Mouse (Mus musculus): ENCODE results near the gene Rundc3a.

Gene Rundc3a

DNA sequence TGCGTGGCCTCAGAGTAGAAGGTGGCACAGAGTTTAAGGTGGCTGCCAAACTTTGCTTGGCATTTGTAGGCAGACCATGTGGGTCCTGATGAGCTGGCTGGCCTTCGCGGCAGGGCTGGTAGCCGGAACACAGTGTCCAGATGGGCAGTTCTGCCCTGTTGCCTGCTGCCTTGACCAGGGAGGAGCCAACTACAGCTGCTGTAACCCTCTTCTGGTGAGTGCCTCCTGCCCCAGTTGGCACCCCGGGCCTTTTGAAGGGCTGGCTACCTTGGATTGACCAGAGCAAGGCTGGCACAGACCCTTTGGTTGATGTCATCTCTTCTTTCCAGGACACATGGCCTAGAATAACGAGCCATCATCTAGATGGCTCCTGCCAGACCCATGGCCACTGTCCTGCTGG is 39.7 kb downstream of the Rundc3a start:
- in situ Hi-C loops (cut with MseI, MboI), result no loop called here

DNA sequence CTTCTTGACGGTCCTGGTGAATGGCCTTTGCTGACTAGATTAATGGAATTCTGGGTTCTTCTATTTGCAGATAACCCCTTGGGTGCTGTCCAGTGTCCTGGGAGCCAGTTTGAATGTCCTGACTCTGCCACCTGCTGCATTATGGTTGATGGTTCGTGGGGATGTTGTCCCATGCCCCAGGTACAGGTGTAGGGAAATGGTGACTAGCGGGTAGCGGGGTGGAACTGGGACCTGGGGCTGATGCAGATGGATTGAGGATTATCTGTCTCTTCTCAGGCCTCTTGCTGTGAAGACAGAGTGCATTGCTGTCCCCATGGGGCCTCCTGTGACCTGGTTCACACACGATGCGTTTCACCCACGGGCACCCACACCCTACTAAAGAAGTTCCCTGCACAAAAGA is 40.7 kb downstream of the Rundc3a start:
- in situ Hi-C loops (cut with MseI, MboI), result no loop called here

DNA sequence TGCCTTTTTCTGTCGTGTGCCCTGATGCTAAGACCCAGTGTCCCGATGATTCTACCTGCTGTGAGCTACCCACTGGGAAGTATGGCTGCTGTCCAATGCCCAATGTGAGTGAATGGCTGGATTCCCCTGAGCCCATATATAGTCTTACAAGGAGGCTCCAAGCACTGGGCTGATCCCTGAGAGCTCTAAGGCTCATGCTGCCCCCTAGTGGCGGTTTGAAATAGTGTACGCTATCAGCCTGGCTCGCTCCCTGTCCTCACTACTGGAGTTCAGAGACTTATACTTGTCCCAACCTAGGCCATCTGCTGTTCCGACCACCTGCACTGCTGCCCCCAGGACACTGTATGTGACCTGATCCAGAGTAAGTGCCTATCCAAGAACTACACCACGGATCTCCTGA is 41.2 kb downstream of the Rundc3a start:
- in situ Hi-C loops (cut with MseI, MboI), result no loop called here

DNA sequence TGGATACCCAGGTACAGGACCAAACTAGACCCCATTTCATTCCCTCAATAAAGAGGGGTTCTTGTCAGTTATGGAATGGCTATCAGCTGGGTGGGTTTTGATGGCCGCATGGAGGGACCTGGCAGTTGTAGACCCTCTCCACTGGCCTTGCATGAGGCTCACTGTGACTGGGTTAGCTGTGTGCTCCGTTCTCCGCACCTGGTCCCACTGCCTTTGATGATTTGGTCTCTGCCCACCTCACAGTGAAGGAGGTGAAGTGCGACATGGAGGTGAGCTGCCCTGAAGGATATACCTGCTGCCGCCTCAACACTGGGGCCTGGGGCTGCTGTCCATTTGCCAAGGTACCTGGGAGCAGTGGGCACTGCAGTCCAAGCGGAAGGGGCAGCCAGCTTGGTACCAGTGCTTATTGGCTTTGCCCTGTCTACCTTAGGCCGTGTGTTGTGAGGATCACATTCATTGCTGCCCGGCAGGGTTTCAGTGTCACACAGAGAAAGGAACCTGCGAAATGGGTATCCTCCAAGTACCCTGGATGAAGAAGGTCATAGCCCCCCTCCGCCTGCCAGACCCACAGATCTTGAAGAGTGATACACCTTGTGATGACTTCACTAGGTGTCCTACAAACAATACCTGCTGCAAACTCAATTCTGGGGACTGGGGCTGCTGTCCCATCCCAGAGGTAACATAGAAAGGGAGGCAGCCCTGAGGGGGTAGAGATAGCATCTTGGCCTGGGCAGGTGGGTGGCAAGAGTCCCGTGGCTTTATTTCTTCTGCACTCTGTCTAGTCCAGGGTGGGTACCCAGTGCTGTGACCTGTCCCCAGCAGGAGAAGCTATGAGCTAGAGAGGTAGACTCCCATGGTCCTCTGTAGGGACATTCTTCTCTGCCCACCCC is 41.9 kb downstream of the Rundc3a start:
- in situ Hi-C loops (cut with MseI, MboI), result no loop called here

DNA sequence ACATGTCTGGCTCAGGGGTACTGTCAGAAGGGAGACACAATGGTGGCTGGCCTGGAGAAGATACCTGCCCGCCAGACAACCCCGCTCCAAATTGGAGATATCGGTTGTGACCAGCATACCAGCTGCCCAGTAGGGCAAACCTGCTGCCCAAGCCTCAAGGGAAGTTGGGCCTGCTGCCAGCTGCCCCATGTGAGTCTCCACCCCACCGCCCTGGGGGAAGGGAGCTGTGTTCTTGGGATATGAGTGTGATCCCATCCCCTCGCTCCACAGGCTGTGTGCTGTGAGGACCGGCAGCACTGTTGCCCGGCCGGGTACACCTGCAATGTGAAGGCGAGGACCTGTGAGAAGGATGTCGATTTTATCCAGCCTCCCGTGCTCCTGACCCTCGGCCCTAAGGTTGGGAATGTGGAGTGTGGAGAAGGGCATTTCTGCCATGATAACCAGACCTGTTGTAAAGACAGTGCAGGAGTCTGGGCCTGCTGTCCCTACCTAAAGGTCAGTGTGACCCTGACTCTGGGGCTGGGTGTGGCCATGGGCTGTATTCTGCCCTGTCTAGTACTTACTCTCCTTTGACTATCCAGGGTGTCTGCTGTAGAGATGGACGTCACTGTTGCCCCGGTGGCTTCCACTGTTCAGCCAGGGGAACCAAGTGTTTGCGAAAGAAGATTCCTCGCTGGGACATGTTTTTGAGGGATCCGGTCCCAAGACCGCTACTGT is 42.7 kb downstream of the Rundc3a start:
- in situ Hi-C loops (cut with MseI, MboI), result no loop called here

DNA sequence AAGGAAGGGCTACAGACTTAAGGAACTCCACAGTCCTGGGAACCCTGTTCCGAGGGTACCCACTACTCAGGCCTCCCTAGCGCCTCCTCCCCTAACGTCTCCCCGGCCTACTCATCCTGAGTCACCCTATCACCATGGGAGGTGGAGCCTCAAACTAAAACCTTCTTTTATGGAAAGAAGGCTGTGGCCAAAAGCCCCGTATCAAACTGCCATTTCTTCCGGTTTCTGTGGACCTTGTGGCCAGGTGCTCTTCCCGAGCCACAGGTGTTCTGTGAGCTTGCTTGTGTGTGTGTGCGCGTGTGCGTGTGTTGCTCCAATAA is 43.2 kb downstream of the Rundc3a start:
- in situ Hi-C loops (cut with MseI, MboI), result no loop called here

DNA sequence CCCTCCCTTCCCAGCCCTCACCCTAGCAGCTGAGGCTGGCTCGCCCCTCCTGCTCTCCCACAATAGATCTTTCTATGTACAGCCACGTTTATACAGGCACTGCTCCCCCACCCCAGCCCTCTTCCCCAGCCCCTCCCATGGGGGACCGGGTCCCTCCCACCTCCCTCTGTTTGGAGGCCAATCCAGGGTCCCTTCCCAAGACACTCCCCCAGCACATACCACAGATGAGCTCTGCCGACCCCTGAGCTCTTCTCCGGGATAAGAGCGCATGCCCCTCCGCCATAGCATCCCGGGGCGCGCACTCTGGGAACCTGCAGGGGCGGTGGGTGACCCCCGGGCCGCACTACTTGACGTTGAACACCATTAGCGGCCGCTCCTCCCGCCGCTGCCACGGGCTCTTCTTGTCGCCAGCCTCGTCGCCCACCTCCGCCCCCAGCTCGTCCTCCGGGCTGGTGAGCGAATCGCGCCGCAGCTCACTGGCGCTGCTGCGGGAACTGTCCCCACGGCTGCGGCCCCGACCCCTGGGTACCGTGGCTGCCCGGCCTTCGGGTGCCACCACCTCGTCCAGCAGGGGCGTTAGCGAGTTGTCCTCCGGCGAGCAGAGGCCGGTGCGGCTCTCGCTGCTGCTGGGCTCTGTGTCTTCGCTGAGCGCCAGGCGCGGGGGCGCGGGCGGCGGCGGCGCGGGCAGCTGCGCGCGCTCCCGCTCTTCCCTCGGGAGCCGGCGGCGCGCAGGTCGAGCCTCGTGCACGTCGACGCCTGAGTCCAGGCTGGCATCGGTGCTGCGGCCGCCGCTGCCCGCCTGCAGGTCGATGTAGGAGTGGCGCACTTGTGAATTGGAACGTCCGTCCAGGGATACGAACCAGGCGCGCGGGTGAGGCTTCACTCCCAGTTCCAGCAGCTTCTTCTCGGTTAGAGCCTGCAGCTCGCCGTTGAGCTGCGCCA is 44.2 kb downstream of the Rundc3a start:
- in situ Hi-C loops (cut with MseI, MboI), result no loop called here

DNA sequence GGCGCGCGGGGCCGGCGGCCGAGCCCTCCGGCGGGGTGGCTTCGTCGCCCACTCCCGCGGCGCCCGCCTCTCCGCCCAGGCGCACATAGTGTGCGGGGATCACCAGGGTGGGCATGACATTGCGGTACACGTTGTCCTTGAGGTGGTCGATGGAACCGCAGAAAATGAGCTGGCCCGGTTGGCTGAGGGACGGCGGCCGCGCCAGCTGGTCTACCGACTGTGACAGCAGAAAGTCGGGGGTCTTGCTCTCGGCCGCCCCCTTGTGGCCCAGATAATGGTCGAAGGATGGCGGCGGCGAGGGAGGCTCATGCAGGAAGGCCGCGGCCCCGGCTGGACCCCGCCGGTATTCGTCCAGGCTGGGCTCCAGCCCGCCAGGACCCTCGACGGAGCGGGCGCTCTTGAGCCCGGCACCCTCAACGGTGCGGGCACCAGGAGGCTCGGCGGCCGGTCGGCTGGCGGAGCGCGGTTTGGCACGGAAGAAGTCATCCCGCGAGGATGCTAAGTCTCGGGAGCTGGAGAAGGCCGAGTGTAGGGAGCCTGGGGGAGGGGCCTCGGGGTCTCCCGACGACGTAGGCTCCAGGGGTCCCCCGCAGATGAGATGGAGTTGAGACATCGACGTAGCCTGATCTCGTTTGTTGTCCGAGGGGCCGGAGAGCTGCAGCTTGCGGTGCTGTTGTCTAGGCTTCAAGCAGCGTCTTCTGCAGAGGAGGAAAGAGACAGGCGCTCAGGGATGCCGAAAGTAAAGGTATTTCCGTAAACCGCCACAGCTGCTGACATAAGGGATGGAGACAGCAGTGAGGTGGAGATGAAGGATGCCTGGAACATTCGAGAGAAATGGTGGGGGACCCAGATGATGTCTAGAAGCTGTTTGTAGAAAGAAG is 45.2 kb downstream of the Rundc3a start:
- in situ Hi-C loops (cut with MseI, MboI), result no loop called here

DNA sequence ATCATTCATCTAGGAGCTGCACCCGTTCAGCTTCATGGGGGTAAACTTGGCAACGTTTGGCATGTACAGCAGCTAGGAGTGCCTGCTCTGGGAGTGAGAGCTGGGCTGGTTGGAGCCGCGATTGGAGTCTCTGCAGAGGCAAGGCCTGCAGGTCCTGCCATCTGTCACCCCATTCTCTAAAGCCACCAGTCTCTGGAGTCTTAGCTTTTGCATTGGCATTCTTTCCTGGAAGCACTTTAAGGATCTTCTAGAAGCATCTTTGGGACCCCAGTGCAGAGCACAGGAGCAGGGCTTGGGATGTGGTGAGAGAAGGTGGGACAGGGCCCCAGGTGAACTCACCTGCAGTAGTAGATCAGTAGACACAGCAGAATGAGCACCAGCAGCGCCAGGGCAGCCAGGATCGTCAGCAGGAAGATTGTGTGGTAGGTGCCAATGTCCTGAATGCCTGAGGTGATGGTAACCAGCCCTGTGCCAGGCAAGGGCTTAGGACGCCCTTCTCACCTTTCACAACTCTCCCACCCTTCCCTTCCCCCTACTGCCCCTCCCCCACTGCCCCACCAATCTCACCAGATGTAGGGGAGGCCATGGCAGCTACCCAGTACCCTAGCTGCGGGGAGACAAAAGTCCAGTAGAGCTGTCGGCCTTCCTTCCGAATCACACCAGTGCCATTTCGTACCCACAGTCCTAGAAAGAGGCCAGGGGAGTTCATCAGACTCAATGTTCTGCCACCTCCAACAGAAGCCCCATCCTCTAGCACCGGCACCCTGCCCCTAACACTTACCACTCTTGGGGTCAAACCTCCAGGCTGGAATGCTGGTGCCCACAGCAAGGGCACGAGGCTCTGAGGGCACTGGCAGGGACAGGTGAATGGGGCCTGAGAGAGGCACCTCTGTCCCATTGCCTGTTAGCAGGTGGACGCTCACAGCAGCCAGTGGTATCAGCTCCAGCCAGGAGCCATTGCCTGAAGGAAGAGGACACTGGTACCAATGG is 46.2 kb downstream of the Rundc3a start:
- in situ Hi-C loops (cut with MseI, MboI), result no loop called here

DNA sequence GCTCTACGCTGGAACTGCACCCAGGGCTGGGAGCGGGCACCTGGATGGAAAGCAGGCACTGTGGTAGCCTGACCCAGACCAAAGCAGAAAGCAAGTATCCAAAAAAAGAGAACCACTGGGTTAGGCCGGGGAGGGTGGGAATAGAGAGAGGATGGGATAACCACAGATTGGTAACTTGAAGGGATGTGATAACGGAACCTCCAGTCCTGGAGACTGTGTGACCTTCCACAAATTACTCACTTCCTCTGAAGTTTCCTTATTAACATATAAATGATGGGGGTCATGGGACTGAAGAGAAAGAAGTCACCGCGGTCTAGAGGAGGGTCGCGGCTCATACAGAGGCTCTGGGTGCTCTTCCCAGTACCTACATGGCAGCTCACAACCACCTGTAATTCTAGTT is 47.1 kb downstream of the Rundc3a start:
- in situ Hi-C loops (cut with MseI, MboI), result no loop called here

DNA sequence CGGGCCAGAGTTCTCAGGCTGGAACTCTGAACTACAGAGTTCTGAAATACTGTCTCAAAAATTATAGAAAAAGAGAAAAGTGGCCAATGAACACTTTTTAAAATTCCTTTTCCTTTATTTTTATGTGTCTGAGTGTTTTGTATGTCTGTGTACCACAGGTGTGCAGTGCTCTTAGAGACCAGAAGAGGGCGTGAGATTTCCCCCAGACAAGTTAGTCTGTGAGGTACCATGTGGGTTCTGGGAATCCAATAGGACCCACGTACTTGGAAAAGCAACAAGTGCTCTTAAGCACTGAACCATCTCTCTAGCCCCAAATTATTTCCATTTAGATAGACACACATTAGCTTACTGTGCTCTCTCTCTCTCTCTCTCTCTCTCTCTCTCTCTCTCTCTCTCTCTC is 48.2 kb downstream of the Rundc3a start:
- in situ Hi-C loops (cut with MseI, MboI), result no loop called here

DNA sequence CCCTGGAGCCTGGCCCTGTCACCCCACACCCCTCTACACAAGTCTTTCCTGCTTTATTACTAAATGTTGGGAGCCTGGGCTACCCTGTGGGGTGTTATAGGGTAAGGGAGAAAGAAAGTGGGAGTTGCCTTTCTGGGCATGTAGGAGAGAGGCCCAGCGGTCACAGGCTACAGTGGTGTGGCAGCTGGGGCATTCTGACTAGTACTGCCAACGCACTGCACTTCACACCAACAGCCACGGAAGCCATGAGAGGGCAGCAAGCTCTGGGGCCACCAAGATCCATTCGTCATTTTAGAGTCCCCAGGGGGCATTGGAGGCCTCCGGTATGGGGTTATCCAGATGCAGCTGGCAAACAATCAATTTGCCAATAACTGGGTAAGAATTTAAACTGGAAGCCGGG is 48.9 kb downstream of the Rundc3a start:
- in situ Hi-C loops (cut with MseI, MboI), result no loop called here

DNA sequence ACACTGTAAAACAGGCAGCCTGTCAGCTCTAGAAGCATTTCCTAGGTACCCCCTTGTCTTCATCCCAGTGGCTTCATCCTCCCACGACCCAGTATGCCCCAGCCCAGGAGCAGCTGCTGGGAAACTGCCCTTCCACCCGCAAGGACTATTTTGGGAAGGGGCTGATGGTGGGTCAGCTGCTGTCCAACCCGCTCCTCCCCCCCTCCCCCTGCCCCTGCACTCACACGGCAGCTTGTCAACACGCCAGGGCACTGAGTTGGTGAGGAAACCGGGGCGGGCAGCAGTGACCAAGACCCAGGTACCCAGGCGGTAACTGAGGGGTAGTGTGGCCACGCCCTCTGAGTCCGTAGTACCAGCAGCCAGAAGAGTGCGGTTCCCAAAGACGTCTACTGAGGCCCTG is 50.5 kb downstream of the Rundc3a start:
- in situ Hi-C loops (cut with MseI, MboI), result no loop called here

DNA sequence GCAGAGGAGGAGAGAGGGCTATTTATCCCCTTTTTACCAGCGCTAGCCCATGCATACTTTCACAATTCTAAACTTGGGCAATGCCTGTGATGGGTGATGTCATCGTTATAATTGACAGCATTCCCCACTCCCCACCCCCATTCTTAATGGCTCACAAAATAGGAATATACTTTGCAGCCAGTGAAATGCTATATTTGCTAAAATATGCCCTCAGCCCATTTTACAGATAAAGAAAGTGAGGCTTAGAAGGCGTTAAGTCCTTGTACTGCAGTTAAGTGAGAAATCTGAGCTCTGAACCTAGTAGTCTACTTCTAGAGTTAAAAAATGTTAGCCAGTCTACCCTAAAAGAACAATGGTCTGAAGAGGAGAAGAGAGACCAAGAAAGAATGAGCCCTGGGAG is 51.1 kb downstream of the Rundc3a start:
- in situ Hi-C loops (cut with MseI, MboI), result no loop called here

DNA sequence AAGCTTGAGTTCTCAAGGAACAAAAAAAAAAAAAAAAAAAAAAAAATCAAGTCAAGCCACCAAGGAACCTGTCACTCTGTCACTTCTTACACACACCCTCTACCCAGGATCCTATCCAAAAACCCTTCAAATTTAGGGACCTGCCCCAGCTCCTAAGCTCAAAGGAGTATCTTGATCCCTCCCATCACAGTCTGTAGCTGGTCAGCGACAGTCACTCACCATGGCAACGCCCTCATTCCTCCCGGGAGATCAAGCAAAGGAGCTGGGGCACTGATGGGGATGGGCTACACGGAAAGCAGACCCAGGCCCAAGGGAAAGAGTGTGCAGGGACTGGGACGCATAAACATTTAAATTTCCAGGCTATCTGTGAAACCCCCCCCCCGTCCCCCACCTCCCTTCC is 51.6 kb downstream of the Rundc3a start:
- in situ Hi-C loops (cut with MseI, MboI), result no loop called here

DNA sequence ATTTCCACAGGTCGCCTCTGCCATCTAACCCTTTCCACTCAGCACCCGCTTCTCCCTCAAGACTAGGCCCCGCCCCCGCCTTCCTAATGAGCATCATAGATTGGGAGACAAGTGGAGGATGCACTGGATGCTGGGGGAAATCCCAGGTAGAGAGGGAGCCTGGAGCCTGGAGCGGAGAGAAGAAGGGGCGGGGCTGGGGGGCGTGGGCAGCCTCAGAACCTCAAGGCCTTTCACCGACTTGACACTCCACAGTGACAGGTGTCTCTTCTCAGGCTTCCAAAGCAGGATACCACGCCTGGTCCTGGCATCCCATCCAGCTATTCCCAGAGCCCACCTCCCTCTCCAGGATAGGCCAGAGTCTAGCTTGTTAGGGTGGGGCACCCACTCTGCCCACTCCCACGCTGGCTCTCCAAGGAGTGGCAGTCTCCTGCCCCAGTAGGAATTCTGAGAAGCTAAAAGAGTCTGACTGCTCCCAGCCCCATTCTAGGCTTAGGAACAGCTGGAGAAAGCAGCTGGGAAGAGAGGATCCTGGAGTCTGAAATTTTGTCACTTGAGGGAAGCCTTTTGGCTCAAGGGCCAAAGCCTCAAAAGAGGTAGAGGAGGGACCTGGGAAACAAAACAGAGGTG is 52.2 kb downstream of the Rundc3a start:
- in situ Hi-C loops (cut with MseI, MboI), result no loop called here

DNA sequence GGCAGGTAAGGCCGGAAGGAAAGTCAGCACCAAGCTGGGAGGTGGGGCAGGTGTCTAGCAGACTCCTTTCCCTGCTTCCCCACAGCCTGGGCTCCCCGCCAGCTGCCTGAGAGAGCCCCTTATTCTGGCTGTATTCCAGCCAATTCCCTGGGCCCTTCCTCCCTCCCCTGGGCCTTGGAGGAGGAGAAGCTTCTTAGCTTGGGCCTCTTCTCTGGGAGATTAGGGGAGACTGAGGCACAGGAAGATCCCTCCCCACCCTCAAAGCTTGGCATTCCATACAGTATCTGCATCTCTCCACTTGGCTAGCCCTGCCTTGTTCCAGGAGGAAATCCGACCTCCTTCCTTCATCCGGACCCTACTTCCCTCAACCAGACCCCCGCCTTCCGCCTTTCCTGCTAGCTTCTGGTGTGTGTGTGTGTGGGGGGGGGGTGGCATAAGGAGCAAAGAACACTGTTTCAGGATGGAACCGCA is 52.7 kb downstream of the Rundc3a start:
- in situ Hi-C loops (cut with MseI, MboI), result no loop called here

DNA sequence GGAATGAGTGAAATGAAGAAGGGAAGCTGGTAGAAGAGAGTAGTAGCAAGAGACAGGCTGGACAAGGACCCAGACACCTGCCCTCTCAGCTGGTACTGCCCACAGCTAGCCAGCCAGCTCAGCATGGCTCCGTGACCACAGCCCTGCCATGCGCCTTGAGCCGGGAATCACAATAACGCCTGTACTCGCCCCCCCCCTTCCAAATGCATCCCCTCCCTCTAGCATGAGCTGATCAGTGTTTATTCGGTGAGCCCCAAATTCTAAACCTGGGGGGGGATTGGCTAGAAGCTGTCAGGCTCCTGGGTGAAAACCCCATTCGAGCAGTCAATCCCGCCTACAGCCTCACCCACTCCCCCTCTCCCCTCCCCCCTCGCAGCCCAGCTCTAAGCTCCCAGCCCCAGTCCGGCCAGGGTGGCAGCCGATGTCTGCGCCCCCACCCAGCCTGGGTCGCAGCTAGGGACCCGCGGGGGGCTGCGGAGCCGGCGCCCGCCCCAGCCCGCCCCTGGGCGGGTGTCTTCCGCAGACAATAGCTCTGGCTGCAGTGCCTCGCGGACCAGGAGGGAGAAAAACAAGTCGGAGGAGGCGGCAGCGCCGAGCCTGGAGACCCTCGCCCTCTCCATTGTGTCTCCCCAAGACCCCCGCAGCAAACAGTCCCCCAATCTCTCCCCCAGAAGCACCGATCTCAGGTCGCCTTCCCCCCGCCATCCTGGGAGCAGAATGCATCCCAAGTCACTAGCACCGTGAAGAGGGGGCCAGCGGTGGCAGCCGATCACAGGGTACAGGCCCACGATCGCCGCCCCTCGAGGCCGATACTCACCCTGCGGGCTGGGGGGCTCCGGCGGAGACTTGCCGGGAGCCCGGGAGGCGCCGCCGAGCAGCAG is 53.6 kb downstream of the Rundc3a start:
- in situ Hi-C loops (cut with MseI, MboI), result no loop called here

Data from mouse trophoblast stem cell (cell line).